Mouse (Mus musculus): ENCODE measurements around the gene Ints7. TPM values are rescaled to one million over a fixed set of nuclear protein-coding genes. Genes with fewer than 3 reads are reported as not detected.

The Ints7 gene
- polyA plus RNA-seq, 1 experiment from 2014 or later: 64.4 TPM

GRCm38 (mm10) chr1:191587062-191587461, 11.6 kb downstream of the Ints7 start:
- Histone ChIP-seq H3K9ac (no peak overlapping the region), H3K27me3 (no peaks in the 10 kb centered on the region), H3K27ac (no peak overlapping the region), H3K9me3 (replicated peaks) (no peaks in the 10 kb centered on the region), H3K4me3 (no peak overlapping the region), H3K4me1 (no peaks in the 10 kb centered on the region), H3K4me2 (replicated peaks) (no peak overlapping the region), H3K36me3 (peaks cover 65% of the 10 kb centered on the region)
- WGBS: 98% methylated on average over 3 of the region's 3 CpGs
- no peak for ATAC-seq (ENCODE audit: low FRiP score)

DNA sequence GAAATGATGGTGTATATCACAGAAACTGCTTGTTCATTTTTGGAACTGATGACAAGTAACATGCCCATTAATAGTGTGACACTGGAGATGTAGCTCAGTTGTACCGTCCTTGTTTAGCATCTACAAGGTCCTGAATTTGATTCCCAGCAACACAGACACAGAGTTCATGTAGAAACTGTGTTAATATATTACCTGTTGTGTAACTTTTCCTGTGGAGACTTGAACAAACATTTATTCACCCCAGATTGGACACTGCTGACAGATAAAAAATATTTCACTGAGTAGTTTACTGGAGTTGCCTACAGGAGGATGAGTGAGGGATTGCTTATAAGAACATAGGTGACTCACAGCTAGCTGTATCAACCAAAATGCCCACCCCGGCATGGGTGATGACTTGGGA, 13.3 kb downstream of the Ints7 start:
- no peak overlapping the region for H3K27ac ChIP-seq
- H3K9me3 ChIP-seq (replicated peaks): no peaks in the 10 kb centered on the region
- WGBS: 95% methylated on average over 2 of the region's 2 CpGs
- no peak overlapping the region for H3K4me2 ChIP-seq (replicated peaks)
- no peak overlapping the region for H3K4me3 ChIP-seq
- no peak for ATAC-seq (ENCODE audit: low FRiP score)
- no peaks in the 10 kb centered on the region for H3K4me1 ChIP-seq
- no peak overlapping the region for H3K9ac ChIP-seq
- H3K36me3 ChIP-seq: peaks cover 56% of the 10 kb centered on the region
- no peaks in the 10 kb centered on the region for H3K27me3 ChIP-seq

DNA sequence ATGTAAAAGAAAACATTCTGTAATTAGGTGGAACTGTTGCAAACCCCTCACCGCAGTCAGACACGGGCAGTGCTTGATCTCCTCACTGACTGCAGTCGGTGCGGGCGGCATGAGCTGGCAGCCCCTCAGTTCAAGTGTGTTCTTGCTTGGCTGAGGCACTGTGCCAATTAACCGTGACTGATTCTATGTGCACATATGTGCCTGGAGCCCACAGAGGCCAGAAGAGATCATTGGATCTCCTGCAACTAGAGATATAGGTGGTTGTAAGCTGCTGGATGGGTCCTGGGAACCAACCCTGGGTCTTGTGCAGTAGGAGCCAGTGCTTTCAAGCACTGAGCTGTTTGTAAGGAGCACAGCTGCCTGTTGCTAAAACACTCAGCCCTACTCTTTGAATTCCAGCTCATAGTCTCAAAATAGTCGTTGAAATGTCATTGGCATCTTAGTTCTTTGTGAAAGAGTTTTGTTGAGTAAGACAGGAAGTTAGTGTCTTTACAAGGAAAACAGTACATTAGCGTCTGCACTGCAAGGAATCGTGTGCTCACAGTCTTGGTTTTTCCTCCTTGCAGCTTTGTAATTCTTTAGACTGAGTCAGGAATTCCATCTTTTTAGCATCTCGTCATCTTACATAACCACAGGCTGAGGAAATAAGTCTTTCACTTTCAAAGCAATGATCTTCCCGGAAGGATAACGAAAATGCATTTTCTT, 16.7 kb downstream of the Ints7 start:
- ATAC-seq (ENCODE audit: low FRiP score): no peak
- Histone ChIP-seq H3K9me3 (replicated peaks) (no peaks in the 10 kb centered on the region), H3K36me3 (peaks cover 51% of the 10 kb centered on the region), H3K4me2 (replicated peaks) (no peak overlapping the region), H3K27me3 (no peaks in the 10 kb centered on the region), H3K4me3 (no peak overlapping the region), H3K9ac (no peak overlapping the region), H3K4me1 (no peaks in the 10 kb centered on the region), H3K27ac (no peak overlapping the region)
- WGBS: 93% methylated on average over 12 of the region's 12 CpGs

DNA sequence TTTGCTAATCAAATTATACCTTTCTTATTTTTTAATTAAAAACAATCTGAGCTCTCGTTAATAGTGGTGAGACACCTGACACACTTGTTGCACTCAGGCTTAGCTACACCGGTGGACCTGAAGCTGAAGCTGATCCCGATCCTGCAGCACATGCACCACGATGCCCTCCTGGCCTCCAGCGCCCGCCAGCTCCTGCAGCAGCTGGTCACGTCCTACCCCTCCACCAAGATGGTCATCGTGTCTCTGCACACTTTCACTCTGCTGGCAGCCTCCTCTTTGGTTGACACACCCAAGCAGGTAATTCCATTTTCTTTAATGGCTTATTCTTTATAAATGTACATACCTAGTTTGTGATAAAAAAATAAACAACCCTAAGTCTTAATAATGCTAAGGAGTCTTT, 20.6 kb downstream of the Ints7 start:
- 94% methylated on average over 8 of the region's 8 CpGs for WGBS
- Histone ChIP-seq H3K36me3 (peaks cover 50% of the 10 kb centered on the region), H3K9ac (no peak overlapping the region), H3K4me3 (no peak overlapping the region), H3K4me1 (no peaks in the 10 kb centered on the region), H3K9me3 (replicated peaks) (no peaks in the 10 kb centered on the region), H3K27me3 (no peaks in the 10 kb centered on the region), H3K4me2 (replicated peaks) (no peak overlapping the region), H3K27ac (no peak overlapping the region)
- no peak for ATAC-seq (ENCODE audit: low FRiP score)

DNA sequence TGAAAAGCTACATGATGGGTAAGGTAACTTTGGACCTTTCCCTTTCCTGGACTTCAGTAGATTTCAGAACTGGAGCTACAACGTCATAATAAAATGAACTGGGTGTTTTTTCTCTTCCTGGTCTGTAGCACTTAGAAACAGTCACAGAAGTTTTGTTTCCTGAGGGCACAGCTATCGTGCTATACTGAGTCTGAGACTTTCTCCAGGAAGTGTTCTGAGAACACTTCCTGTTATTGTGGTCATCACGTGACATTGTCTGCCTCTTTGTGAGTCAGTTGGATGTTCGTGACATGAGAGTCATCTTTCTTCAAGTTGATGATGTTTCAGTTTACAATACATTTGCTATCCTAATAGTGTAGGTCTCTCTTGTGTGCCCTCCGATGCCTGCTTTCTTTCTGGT, 23.8 kb downstream of the Ints7 start:
- Histone ChIP-seq H3K36me3 (peaks cover 57% of the 10 kb centered on the region), H3K4me3 (no peak overlapping the region), H3K27me3 (no peaks in the 10 kb centered on the region), H3K4me1 (no peaks in the 10 kb centered on the region), H3K9me3 (replicated peaks) (no peaks in the 10 kb centered on the region), H3K9ac (no peak overlapping the region), H3K4me2 (replicated peaks) (no peak overlapping the region), H3K27ac (no peak overlapping the region)
- no peak for ATAC-seq (ENCODE audit: low FRiP score)
- WGBS: 87% methylated on average over 5 of the region's 5 CpGs

GRCm38 (mm10) chr1:191604690-191605089, 29.3 kb downstream of the Ints7 start:
- no peak overlapping the region for H3K4me3 ChIP-seq
- no peaks in the 10 kb centered on the region for H3K9me3 ChIP-seq (replicated peaks)
- WGBS: 75% methylated on average over 3 of the region's 3 CpGs
- H3K27me3 ChIP-seq: no peaks in the 10 kb centered on the region
- no peak overlapping the region for H3K9ac ChIP-seq
- H3K36me3 ChIP-seq: peaks cover 68% of the 10 kb centered on the region
- ATAC-seq (ENCODE audit: low FRiP score): no peak
- H3K4me1 ChIP-seq: no peaks in the 10 kb centered on the region
- H3K4me2 ChIP-seq (replicated peaks): no peak overlapping the region
- H3K27ac ChIP-seq: no peak overlapping the region

GRCm38 (mm10) chr1:191609051-191609450, 33.6 kb downstream of the Ints7 start:
- Histone ChIP-seq H3K4me3 (no peak overlapping the region), H3K4me2 (replicated peaks) (no peak overlapping the region), H3K9ac (no peak overlapping the region), H3K9me3 (replicated peaks) (no peaks in the 10 kb centered on the region), H3K27me3 (no peaks in the 10 kb centered on the region), H3K4me1 (no peaks in the 10 kb centered on the region), H3K27ac (no peak overlapping the region), H3K36me3 (peaks cover 87% of the 10 kb centered on the region)
- WGBS: 93% methylated on average over 6 of the region's 6 CpGs
- no peak for ATAC-seq (ENCODE audit: low FRiP score)

DNA sequence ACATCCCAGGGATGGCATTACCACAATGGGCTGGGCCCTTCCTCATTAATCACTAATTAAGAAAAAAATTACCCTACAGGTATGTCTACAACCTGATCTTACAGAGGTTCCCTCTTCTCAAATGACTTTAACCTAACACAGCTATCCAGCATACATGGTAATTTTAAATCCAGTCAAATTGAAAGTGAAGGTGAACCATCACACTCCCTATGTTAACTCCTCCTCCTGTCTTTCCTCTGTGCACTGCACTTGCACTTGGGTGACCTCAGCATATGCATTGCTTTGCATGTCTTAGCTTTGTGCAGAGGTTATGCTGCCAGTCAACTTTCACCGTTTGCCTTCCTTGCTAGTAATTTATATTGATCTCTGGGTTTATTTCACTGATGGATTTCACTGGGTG, 34.1 kb downstream of the Ints7 start:
- 92% methylated on average over 1 of the region's 1 CpGs for WGBS
- no peak overlapping the region for H3K4me3 ChIP-seq
- no peak overlapping the region for H3K9ac ChIP-seq
- no peak overlapping the region for H3K27ac ChIP-seq
- H3K9me3 ChIP-seq (replicated peaks): no peaks in the 10 kb centered on the region
- H3K4me1 ChIP-seq: no peaks in the 10 kb centered on the region
- H3K27me3 ChIP-seq: no peaks in the 10 kb centered on the region
- peaks cover 92% of the 10 kb centered on the region for H3K36me3 ChIP-seq
- no peak for ATAC-seq (ENCODE audit: low FRiP score)
- H3K4me2 ChIP-seq (replicated peaks): no peak overlapping the region

GRCm38 (mm10) chr1:191610357-191610756, 34.9 kb downstream of the Ints7 start:
- Histone ChIP-seq H3K4me1 (no peaks in the 10 kb centered on the region), H3K36me3 (peaks cover 92% of the 10 kb centered on the region), H3K27ac (no peak overlapping the region), H3K4me2 (replicated peaks) (no peak overlapping the region), H3K9me3 (replicated peaks) (no peaks in the 10 kb centered on the region), H3K4me3 (no peak overlapping the region), H3K27me3 (no peaks in the 10 kb centered on the region), H3K9ac (no peak overlapping the region)
- WGBS: 97% methylated on average over 7 of the region's 7 CpGs
- ATAC-seq (ENCODE audit: low FRiP score): no peak

DNA sequence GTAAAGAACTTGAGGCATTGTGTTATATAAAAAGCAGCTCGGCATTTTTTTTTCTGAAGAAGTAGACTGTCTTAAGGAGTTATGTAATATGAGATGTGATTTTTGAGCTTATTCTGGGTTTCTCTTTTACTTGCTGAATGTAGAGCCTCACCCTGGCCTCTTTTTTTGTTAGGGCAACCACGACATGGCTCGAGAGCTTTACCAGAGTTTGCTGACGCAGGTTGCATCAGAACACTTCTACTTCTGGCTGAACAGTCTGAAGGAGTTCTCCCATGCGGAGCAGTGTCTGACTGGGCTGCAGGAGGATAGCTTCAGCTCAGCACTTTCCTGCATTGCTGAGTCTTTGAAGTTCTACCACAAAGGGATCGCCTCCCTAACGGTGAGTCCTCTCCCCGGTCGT, 36.2 kb downstream of the Ints7 start:
- no peak for ATAC-seq (ENCODE audit: low FRiP score)

GRCm38 (mm10) chr1:191612877-191613276, 37.4 kb downstream of the Ints7 start:
- no peaks in the 10 kb centered on the region for H3K9me3 ChIP-seq (replicated peaks)
- no peak for ATAC-seq (ENCODE audit: low FRiP score)
- no peak overlapping the region for H3K27ac ChIP-seq
- H3K4me2 ChIP-seq (replicated peaks): no peak overlapping the region
- WGBS: 88% methylated on average over 16 of the region's 16 CpGs
- no peaks in the 10 kb centered on the region for H3K27me3 ChIP-seq
- peaks cover 91% of the 10 kb centered on the region for H3K36me3 ChIP-seq
- H3K9ac ChIP-seq: no peak overlapping the region
- H3K4me1 ChIP-seq: no peaks in the 10 kb centered on the region
- no peak overlapping the region for H3K4me3 ChIP-seq

More for the DNA sequence above, 36.2 kb downstream of the Ints7 start:
- Histone ChIP-seq H3K27ac (no peak overlapping the region), H3K4me2 (replicated peaks) (no peak overlapping the region), H3K4me3 (no peak overlapping the region), H3K9ac (no peak overlapping the region), H3K9me3 (replicated peaks) (no peaks in the 10 kb centered on the region), H3K4me1 (no peaks in the 10 kb centered on the region), H3K36me3 (peaks cover 93% of the 10 kb centered on the region), H3K27me3 (no peaks in the 10 kb centered on the region)
- WGBS: 89% methylated on average over 9 of the region's 9 CpGs

DNA sequence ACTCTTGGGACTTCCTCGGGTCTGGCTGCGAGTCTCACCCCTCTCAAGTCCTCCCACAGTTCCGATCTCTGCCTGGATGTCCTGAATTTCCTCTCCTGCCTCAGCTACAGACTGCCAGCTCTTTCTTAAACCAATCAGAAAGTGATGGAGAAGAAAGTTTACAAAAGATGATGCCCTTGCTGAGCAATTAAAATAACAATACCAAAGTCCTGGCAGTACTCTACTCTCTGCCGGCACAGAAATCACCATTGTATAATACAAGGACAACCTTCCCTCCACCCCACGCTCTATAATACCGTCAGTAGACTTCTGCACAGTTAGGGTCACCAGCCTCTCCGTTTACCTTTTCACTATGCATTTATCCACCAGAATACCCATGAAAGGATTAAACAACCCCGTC, 40.8 kb downstream of the Ints7 start:
- no peak for ATAC-seq (ENCODE audit: low FRiP score)
- no peak overlapping the region for H3K9ac ChIP-seq
- peaks cover 94% of the 10 kb centered on the region for H3K36me3 ChIP-seq
- H3K27ac ChIP-seq: no peak overlapping the region
- H3K4me2 ChIP-seq (replicated peaks): no peak overlapping the region
- 63% methylated on average over 8 of the region's 8 CpGs for WGBS
- H3K9me3 ChIP-seq (replicated peaks): no peaks in the 10 kb centered on the region
- no peaks in the 10 kb centered on the region for H3K4me1 ChIP-seq
- H3K4me3 ChIP-seq: no peak overlapping the region
- H3K27me3 ChIP-seq: no peaks in the 10 kb centered on the region

DNA sequence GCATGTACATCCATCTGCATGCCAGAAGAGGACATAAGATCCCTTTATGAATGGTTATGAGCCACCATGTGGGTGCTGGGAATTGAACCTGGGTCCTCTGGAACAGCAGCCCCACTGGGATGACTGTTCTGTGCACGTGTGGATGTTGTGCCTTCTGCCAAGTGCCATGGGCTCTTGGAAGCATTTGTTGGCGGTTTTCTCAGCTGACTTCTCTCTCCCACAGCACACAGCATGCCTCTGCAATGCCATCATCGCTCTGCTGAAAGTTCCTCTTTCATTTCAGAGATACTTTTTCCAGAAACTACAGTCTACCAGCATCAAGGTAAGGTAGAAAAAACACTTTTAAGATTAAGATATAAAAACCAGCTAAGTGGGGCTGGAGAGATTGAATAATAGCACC, 42.2 kb downstream of the Ints7 start:
- Histone ChIP-seq H3K27me3 (no peaks in the 10 kb centered on the region), H3K27ac (no peak overlapping the region), H3K4me3 (no peak overlapping the region), H3K36me3 (peaks cover 92% of the 10 kb centered on the region), H3K9ac (no peak overlapping the region), H3K4me1 (no peaks in the 10 kb centered on the region), H3K4me2 (replicated peaks) (no peak overlapping the region), H3K9me3 (replicated peaks) (no peaks in the 10 kb centered on the region)
- WGBS: 79% methylated on average over 3 of the region's 3 CpGs
- no peak for ATAC-seq (ENCODE audit: low FRiP score)
